Mouse (Mus musculus): Measurements from ENCODE around the gene Tlr3.

- TF ChIP-seq CTCF (IDR thresholded peaks at IDR 0.05; ENCODE audit: low read depth, low read length) (no peak), POLR2A (IDR thresholded peaks at IDR 0.05; ENCODE audit: insufficient read depth, low read length) (no peak)
Measured at GRCm38 (mm10) chr8:45409702-45410101, 1.2 kb downstream of the Tlr3 start.

All from ES-Bruce4 (cell line).